Mouse (Mus musculus) thymus, adult 2 months (tissue): ENCODE results near the gene Ppa2.

Source experiments
- CTCF ChIP-seq: fragments of 200-500 bp; IDR thresholded peaks from 2 replicates; pipeline ENCODE4 v1.5.1; 2012; ENCODE audit warnings: mild to moderate bottlenecking, control low read depth, low read length, moderate library complexity, borderline replicate concordance; ENCODE audit not compliant: control insufficient read depth, poor library complexity, insufficient read depth; ENCODE audit errors: extremely low read depth
- POLR2A ChIP-seq: fragments of 200-500 bp; IDR thresholded peaks from 2 replicates; pipeline ENCODE4 v1.6.1; 2012; ENCODE audit warnings: mild to moderate bottlenecking, low read length, control low read depth, moderate library complexity; ENCODE audit not compliant: control insufficient read depth, poor library complexity, insufficient read depth; ENCODE audit errors: extremely low read depth

- TF ChIP-seq POLR2A (no peak), CTCF (no peak)
Observed at GRCm38 (mm10) chr3:133348847-133349246, 38.9 kb downstream of the Ppa2 start.
